Mouse (Mus musculus) embryonic facial prominence, embryonic 13.5 days (tissue): ENCODE measurements around the gene Larp1b. TPM values are rescaled to one million over a fixed set of nuclear protein-coding genes. Genes with fewer than 3 reads are reported as not detected.

ENCODE experiments used
- ATAC-seq: fragments of 200-750 bp; cut with Nextera tagmentation; 2 replicates; pipeline ENCODE4 v1.8.0; 2017; ENCODE audit warnings: low read depth; ENCODE audit not compliant: insufficient number of reproducible peaks, insufficient read depth, low FRiP score, low TSS enrichment
- H3K27ac ChIP-seq: fragments of 300-500 bp; sonication (generic); 2 replicates; pipeline ENCODE4 v1.5.1; 2015; ENCODE audit warnings: moderate library complexity, mild to moderate bottlenecking, inconsistent platforms
- H3K27me3 ChIP-seq: fragments of 300-500 bp; sonication (generic); 2 replicates; pipeline ENCODE4 v1.6.1; 2015; ENCODE audit warnings: mild to moderate bottlenecking, inconsistent platforms
- H3K36me3 ChIP-seq: fragments of 300-500 bp; sonication (generic); 2 replicates; pipeline ENCODE4 v1.6.1; 2015; ENCODE audit warnings: mild to moderate bottlenecking, inconsistent platforms
- H3K4me1 ChIP-seq: fragments of 300-500 bp; sonication (generic); 2 replicates; pipeline ENCODE4 v1.6.1; 2015; ENCODE audit warnings: inconsistent platforms
- H3K4me2 ChIP-seq: fragments of 300-500 bp; sonication (generic); 2 replicates; pipeline ENCODE4 v1.6.1; 2015; ENCODE audit warnings: moderate library complexity, mild to moderate bottlenecking, inconsistent platforms
- H3K4me3 ChIP-seq: fragments of 300-500 bp; sonication (generic); 2 replicates; pipeline ENCODE4 v1.5.1; 2015; ENCODE audit warnings: mild to moderate bottlenecking, inconsistent platforms
- H3K9ac ChIP-seq: fragments of 300-500 bp; sonication (generic); 2 replicates; pipeline ENCODE4 v1.6.1; 2015; ENCODE audit warnings: mild to moderate bottlenecking, inconsistent platforms
- H3K9me3 ChIP-seq: fragments of 300-500 bp; sonication (generic); 2 replicates; pipeline ENCODE4 v1.6.1; 2016; ENCODE audit warnings: inconsistent platforms
- WGBS: fragments of 180-500 bp; shearing (Covaris S2); methylation state at CpG from one replicate; pipeline ENCODE4 v1.1.7; 2015; ENCODE audit warnings: mixed read lengths; 5-methylcytosine and 5-hydroxymethylcytosine counted together
- polyA plus RNA-seq: library from polyadenylated mRNA; unstranded; fragments of >200 nt; fragmentation: Nextera tagmentation; extraction: Ambion mirVana; gene quantifications from 2 replicates; pipeline ENCODE4 v1.2.1, GENCODE M21; 2015

Larp1b gene
- polyA plus RNA-seq, 1 experiment from 2014 or later, result 0.96 TPM

GRCm38 (mm10) chr3:41062758-41063157, 113.1 kb downstream of the Larp1b start:
- H3K4me2 ChIP-seq, result no peak overlapping the region
- H3K27me3 ChIP-seq, result no peaks in the 10 kb centered on the region
- peaks cover 42% of the 10 kb centered on the region for H3K36me3 ChIP-seq
- WGBS, result 91% methylated on average over 2 of the region's 2 CpGs
- no peaks in the 10 kb centered on the region for H3K9me3 ChIP-seq
- H3K4me3 ChIP-seq, result no peak overlapping the region
- H3K9ac ChIP-seq, result no peak overlapping the region
- H3K4me1 ChIP-seq, result peaks cover 8% of the 10 kb centered on the region
- ATAC-seq, result no peak
- H3K27ac ChIP-seq, result no peak overlapping the region

DNA sequence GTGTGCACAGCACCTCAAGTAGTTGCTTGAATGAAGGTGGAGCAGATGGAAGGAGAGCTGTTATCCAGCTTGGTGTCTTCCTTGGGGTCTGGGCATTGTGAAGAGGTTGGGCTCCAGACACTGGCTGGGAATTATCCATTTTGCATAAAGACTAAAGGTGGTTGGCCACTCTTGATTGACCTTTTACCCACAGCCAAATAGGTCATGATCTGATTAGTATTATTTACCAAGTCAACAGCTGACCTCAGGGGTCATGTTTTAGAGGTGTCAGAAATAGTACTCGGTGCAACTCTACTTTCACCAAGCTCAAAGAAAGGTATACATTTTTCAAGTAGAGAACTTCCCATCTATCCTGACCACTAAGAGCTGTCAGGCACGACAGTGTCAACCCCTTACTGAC, 115.7 kb downstream of the Larp1b start:
- Histone ChIP-seq H3K27me3 (no peaks in the 10 kb centered on the region), H3K9me3 (no peaks in the 10 kb centered on the region), H3K36me3 (peaks cover 63% of the 10 kb centered on the region), H3K4me2 (no peak overlapping the region), H3K4me1 (no peaks in the 10 kb centered on the region), H3K9ac (no peak overlapping the region), H3K27ac (no peak overlapping the region), H3K4me3 (no peak overlapping the region)
- WGBS, result 84% methylated on average over 2 of the region's 2 CpGs
- ATAC-seq, result no peak

DNA sequence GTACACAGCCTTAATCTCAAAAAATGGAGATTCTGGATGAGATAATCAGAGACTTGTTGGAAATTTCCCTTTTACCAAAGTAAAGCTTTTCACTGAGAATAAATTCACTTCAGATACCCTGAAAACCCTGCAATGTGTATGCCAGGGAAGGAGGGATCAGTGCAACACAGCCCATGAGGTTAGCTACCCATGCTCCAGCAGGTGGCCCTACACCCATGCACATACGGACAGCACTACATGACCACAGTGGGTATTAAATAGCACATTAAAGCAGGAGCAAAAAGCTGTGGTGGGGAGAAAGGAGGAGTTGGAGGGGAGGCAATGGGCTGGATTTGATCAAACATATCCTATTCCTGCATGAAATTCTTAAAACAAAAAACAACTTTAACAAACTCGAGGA, 120.9 kb downstream of the Larp1b start:
- no peak for ATAC-seq
- H3K27ac ChIP-seq, result no peak overlapping the region
- no peaks in the 10 kb centered on the region for H3K4me1 ChIP-seq
- no peak overlapping the region for H3K4me3 ChIP-seq
- no peaks in the 10 kb centered on the region for H3K9me3 ChIP-seq
- WGBS, result 47% methylated on average over 2 of the region's 2 CpGs
- peaks cover 41% of the 10 kb centered on the region for H3K36me3 ChIP-seq
- H3K9ac ChIP-seq, result no peak overlapping the region
- H3K4me2 ChIP-seq, result no peak overlapping the region
- no peaks in the 10 kb centered on the region for H3K27me3 ChIP-seq

DNA sequence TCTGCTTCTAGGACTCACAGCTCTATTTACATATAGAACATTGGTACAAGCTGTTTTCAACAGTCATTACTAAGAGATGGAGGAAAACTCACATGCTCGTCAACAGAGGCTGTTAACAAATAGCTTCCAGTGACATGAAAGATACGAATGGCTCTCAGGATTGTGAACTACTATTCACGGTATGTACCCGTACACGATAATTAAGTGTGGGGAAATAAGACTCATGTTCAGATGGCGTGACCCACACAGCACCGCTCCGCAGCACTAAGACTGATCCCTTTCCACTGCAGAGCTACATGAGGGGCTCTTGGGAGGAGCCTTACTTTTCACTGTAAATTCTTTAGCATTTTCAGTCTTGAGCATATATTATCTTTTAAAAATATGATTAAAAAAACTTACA, 125.7 kb downstream of the Larp1b start:
- no peaks in the 10 kb centered on the region for H3K9me3 ChIP-seq
- 81% methylated on average over 8 of the region's 8 CpGs for WGBS
- H3K4me3 ChIP-seq, result no peak overlapping the region
- H3K9ac ChIP-seq, result no peak overlapping the region
- H3K36me3 ChIP-seq, result no peaks in the 10 kb centered on the region
- H3K4me2 ChIP-seq, result no peak overlapping the region
- no peak for ATAC-seq
- no peaks in the 10 kb centered on the region for H3K27me3 ChIP-seq
- H3K4me1 ChIP-seq, result peaks cover 5% of the 10 kb centered on the region; the same call in 1 of the 2 replicates
- no peak overlapping the region for H3K27ac ChIP-seq

GRCm38 (mm10) chr3:41078673-41079072, 129.0 kb downstream of the Larp1b start:
- Histone ChIP-seq H3K4me2 (no peak overlapping the region), H3K4me1 (peaks cover 13% of the 10 kb centered on the region), H3K27me3 (no peaks in the 10 kb centered on the region), H3K9ac (no peak overlapping the region), H3K36me3 (no peaks in the 10 kb centered on the region), H3K9me3 (no peaks in the 10 kb centered on the region), H3K4me3 (no peak overlapping the region), H3K27ac (no peak overlapping the region)
- ATAC-seq, result no peak
- 90% methylated on average over 2 of the region's 2 CpGs for WGBS

- no peak overlapping the region for H3K27ac ChIP-seq
- no peak for ATAC-seq
- peaks cover 13% of the 10 kb centered on the region for H3K4me1 ChIP-seq
- H3K4me3 ChIP-seq, result peak overlapping the region; percentile 20; the same call in 1 of the 2 replicates
- no peaks in the 10 kb centered on the region for H3K27me3 ChIP-seq
- H3K4me2 ChIP-seq, result peak overlapping the region; percentile 82
- H3K36me3 ChIP-seq, result no peaks in the 10 kb centered on the region
- H3K9me3 ChIP-seq, result no peaks in the 10 kb centered on the region
- H3K9ac ChIP-seq, result no peak overlapping the region
- WGBS, result 35% methylated on average over 3 of the region's 3 CpGs
These were observed 131.1 kb downstream of the Larp1b start for GRCm38 (mm10) chr3:41080724-41081123.

DNA sequence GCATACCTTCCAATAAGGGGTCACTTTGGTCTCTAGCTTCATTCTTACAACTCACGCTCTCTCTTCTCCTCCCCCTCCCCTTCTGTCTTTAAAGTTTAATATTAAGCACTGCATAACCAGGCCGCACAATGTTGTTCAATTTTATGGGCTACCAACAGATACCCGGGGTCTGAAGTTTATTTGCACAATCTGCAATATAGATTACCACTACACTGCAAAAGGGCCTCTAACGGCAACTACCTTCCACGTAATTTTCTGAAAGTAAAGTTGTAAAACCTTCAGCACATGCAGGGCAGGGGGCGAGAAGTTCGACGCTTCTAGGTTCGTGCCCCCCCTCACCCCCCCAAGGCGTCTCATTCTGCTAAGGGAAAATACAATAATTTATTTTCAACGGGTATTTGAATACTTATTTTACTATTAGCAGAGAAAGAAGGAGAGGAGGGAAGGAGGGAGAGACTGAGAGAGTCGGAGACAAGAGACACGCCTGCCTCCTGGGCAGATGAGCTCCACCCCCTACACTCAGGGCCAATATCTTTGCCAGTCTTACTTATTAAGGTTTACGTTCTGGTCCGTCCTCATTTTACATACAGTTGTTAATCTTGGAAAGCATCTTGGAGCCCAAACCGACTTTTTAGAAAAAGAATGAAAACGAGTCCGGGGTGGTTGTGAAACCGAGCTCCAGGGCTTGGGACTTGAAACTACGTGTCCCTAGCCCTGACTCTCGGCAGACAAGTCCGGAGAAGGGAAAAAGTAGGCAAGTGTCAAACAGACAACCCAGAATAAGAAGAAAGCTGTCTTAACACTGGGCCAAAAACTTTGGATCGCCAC, 132.1 kb downstream of the Larp1b start:
- 2% methylated on average over 23 of the region's 23 CpGs for WGBS
- ATAC-seq, result no peak
- H3K4me2 ChIP-seq, result peak overlapping the region; percentile 82
- no peaks in the 10 kb centered on the region for H3K36me3 ChIP-seq
- H3K4me1 ChIP-seq, result peaks cover 9% of the 10 kb centered on the region
- peak overlapping the region; percentile 92 for H3K9ac ChIP-seq
- no peaks in the 10 kb centered on the region for H3K9me3 ChIP-seq
- peak overlapping the region; percentile 88 for H3K27ac ChIP-seq
- peak overlapping the region; percentile 91 for H3K4me3 ChIP-seq
- H3K27me3 ChIP-seq, result no peaks in the 10 kb centered on the region

DNA sequence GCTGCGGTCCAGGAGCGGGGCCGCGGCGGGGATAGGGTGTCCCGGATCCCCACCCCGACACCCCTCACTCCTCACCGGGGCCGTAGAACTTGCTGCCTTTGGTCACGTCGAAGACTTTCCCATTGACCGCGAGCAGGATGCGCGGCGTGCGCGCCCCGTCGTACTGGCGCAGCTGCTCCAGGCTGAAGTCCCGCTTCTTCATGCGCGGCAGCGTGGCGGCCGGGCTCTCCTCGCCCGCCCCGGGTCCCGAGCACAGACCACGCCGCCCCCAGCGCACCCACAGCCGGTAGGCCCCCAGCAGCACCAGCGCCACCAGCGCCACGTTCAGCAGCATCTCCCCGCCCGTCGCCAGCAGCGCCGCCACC, 132.9 kb downstream of the Larp1b start:
- Histone ChIP-seq H3K9me3 (no peaks in the 10 kb centered on the region), H3K27ac (peak overlapping the region; percentile 88), H3K4me2 (peak overlapping the region; percentile 82), H3K27me3 (no peaks in the 10 kb centered on the region), H3K9ac (peak overlapping the region; percentile 92), H3K4me1 (peaks cover 9% of the 10 kb centered on the region), H3K4me3 (peak overlapping the region; percentile 91), H3K36me3 (no peaks in the 10 kb centered on the region)
- ATAC-seq, result peak; percentile 50
- WGBS, result under 1% methylated on average over 43 of the region's 43 CpGs

- Histone ChIP-seq H3K4me1 (peaks cover 9% of the 10 kb centered on the region), H3K9ac (peak within 1 kb of the TSS; percentile 92), H3K9me3 (no peaks in the 10 kb centered on the region), H3K4me2 (peak within 1 kb of the TSS; percentile 82), H3K27ac (peak within 1 kb of the TSS; percentile 95), H3K36me3 (no peaks in the 10 kb centered on the region), H3K4me3 (peak within 1 kb of the TSS; percentile 91), H3K27me3 (no peaks in the 10 kb centered on the region)
- peak; percentile 100 for ATAC-seq
- under 1% methylated on average over 90 of the region's 95 CpGs for WGBS
These were observed 133.5 kb downstream of the Larp1b start, which contains the start of gene Pgrmc2 for GRCm38 (mm10) chr3:41082885-41083789. Gene Pgrmc2 (minus strand): TSS chr3:41083046.

DNA sequence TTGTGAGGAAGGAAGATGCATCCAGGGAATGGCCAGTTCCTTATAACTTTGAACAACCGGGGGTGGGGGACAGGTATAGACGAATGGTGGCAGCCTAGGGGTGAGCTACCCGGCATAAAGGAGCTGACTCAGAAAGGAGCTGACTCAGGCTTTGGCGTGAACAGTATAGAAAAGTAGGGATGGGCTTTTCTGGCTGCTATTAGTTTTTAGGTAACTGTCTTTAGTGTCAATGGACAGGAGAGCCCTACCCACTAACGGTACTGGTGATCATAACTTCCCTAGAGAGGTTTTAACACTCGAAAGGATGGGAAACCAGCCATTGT, 134.1 kb downstream of the Larp1b start:
- Histone ChIP-seq H3K27me3 (no peaks in the 10 kb centered on the region), H3K4me1 (peaks cover 9% of the 10 kb centered on the region), H3K9me3 (no peaks in the 10 kb centered on the region), H3K27ac (peak overlapping the region; percentile 95), H3K36me3 (no peaks in the 10 kb centered on the region), H3K9ac (peak overlapping the region; percentile 86), H3K4me3 (peak overlapping the region; percentile 91), H3K4me2 (peak overlapping the region; percentile 75)
- 2% methylated on average over 6 of the region's 6 CpGs for WGBS
- peak; percentile 12; the same call in 1 of the 2 replicates for ATAC-seq

DNA sequence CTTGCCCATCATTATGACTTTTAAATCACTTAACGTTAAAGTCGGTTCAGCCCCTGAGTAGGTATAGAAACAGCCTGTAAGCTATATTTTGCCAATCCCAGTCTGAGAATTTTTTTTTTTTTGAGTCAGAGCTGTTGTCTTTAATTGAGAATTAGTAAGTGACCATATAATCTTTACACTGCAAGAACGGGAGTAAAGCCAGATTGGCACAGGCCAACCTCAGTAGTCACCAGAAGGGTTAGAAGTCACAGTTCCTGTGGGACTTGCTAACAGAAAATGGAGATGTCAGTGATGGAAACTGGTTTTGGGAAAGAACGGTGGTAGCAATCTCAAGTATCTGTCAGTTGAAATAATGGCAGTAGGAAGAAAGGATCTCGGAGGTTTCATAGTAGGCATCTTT, 134.8 kb downstream of the Larp1b start:
- ATAC-seq, result no peak
- no peaks in the 10 kb centered on the region for H3K9me3 ChIP-seq
- H3K4me1 ChIP-seq, result peaks cover 9% of the 10 kb centered on the region
- H3K4me3 ChIP-seq, result no peak overlapping the region
- H3K4me2 ChIP-seq, result peak overlapping the region; percentile 75
- H3K27ac ChIP-seq, result no peak overlapping the region
- WGBS, result 84% methylated on average over 5 of the region's 5 CpGs
- H3K36me3 ChIP-seq, result no peaks in the 10 kb centered on the region
- H3K27me3 ChIP-seq, result no peaks in the 10 kb centered on the region
- H3K9ac ChIP-seq, result no peak overlapping the region
